Mouse (Mus musculus) limb, embryonic 12.5 days (tissue): ENCODE data around the gene Serpinb9f. TPM values are rescaled to one million over a fixed set of nuclear protein-coding genes. Genes with fewer than 3 reads are reported as not detected.
"Not testable (repeated sequence)": the region's sequence is repeated elsewhere in the genome, so short reads cannot be mapped to it uniquely, and the experiment has no call there.

Experiments used
- ATAC-seq: fragments of 200-750 bp; cut with Nextera tagmentation; 2 replicates; pipeline ENCODE4 v1.8.0; 2017; ENCODE audit warnings: low read depth, moderate TSS enrichment; ENCODE audit not compliant: insufficient number of reproducible peaks, insufficient read depth, low FRiP score, low TSS enrichment
- H3K27ac ChIP-seq: fragments of 300-500 bp; sonication (generic); 2 replicates; pipeline ENCODE4 v1.5.1; 2016; ENCODE audit warnings: mild to moderate bottlenecking, moderate library complexity
- H3K27me3 ChIP-seq: fragments of 300-500 bp; sonication (generic); 2 replicates; pipeline ENCODE4 v1.6.1; 2016; ENCODE audit warnings: mild to moderate bottlenecking, moderate library complexity
- H3K36me3 ChIP-seq: fragments of 300-500 bp; sonication (generic); 2 replicates; pipeline ENCODE4 v1.6.1; 2016; ENCODE audit warnings: mild to moderate bottlenecking, moderate library complexity
- H3K4me1 ChIP-seq: fragments of 300-500 bp; sonication (generic); replicated peaks from 2 replicates; pipeline ENCODE4 v1.6.1; 2016
- H3K4me2 ChIP-seq: fragments of 300-500 bp; sonication (generic); 2 replicates; pipeline ENCODE4 v1.6.1; 2016; ENCODE audit warnings: mild to moderate bottlenecking, moderate library complexity
- H3K4me3 ChIP-seq: fragments of 300-500 bp; sonication (generic); replicated peaks from 2 replicates; pipeline ENCODE4 v1.5.1; 2016; ENCODE audit warnings: mild to moderate bottlenecking
- H3K9ac ChIP-seq: fragments of 300-500 bp; sonication (generic); replicated peaks from 2 replicates; pipeline ENCODE4 v1.6.1; 2016; ENCODE audit warnings: mild to moderate bottlenecking, moderate library complexity
- H3K9me3 ChIP-seq: fragments of 300-500 bp; sonication (generic); 2 replicates; pipeline ENCODE4 v1.6.1; 2016; ENCODE audit warnings: mild to moderate bottlenecking, moderate library complexity
- WGBS: fragments of 180-500 bp; shearing (Covaris S2); methylation state at CpG from one replicate; pipeline ENCODE4 v1.1.7; 2016; 5-methylcytosine and 5-hydroxymethylcytosine counted together
- polyA plus RNA-seq: library from polyadenylated mRNA; unstranded; fragments of >200 nt; fragmentation: Nextera tagmentation; extraction: Ambion mirVana; gene quantifications from 2 replicates; pipeline ENCODE4 v1.2.1, GENCODE M21; 2016

The Serpinb9f gene
- not detected in 2 replicates for polyA plus RNA-seq

- not testable (repeated sequence) for ATAC-seq, H3K4me3 ChIP-seq, H3K36me3 ChIP-seq, H3K27me3 ChIP-seq, H3K9ac ChIP-seq, H3K9me3 ChIP-seq, H3K27ac ChIP-seq, H3K4me1 ChIP-seq, H3K4me2 ChIP-seq
- 88% methylated on average over 3 of the region's 3 CpGs for WGBS
Measured at GRCm38 (mm10) chr13:33323777-33324176, at the start of gene Serpinb9f. Gene Serpinb9f (plus strand): TSS chr13:33324077.

- H3K9ac ChIP-seq, H3K4me2 ChIP-seq, ATAC-seq, H3K27ac ChIP-seq, H3K4me1 ChIP-seq, H3K27me3 ChIP-seq, H3K36me3 ChIP-seq, H3K9me3 ChIP-seq, H3K4me3 ChIP-seq: not testable (repeated sequence)
- WGBS: 83% methylated on average over 4 of the region's 4 CpGs
Measured at GRCm38 (mm10) chr13:33308631-33309030, 15.2 kb upstream of the Serpinb9f start.

GRCm38 (mm10) chr13:33356666-33357065 lies 32.8 kb downstream of the Serpinb9f start:
- H3K27ac ChIP-seq, H3K4me1 ChIP-seq, H3K27me3 ChIP-seq, H3K9ac ChIP-seq, H3K36me3 ChIP-seq, ATAC-seq, H3K9me3 ChIP-seq, H3K4me3 ChIP-seq, H3K4me2 ChIP-seq: not testable (repeated sequence)
- WGBS: 100% methylated on average over 1 of the region's 1 CpGs

Other genes starting within 250 kb of the Serpinb9f start
- 0.11 and 0.20 TPM in 2 replicates for gene Serpinb1b, start 245.5 kb upstream of the Serpinb9f start, polyA plus RNA-seq
- not detected in 2 replicates for gene Serpinb9c, start 164.3 kb upstream of the Serpinb9f start, polyA plus RNA-seq
- gene Serpinb9d, start 131.1 kb upstream of the Serpinb9f start, polyA plus RNA-seq: not detected in 2 replicates
- gene Serpinb9e, start 74.5 kb upstream of the Serpinb9f start, polyA plus RNA-seq: not detected in 2 replicates
- gene Gm11397, start 71.7 kb downstream of the Serpinb9f start, polyA plus RNA-seq: not detected in 2 replicates
- gene Serpinb9g, start 160.7 kb downstream of the Serpinb9f start, polyA plus RNA-seq: not detected in 2 replicates